Mouse (Mus musculus) heart, embryonic 16.5 days (tissue): ENCODE data around the gene Mrpl58. TPM values are rescaled to one million over a fixed set of nuclear protein-coding genes. Genes with fewer than 3 reads are reported as not detected.
"Not testable (repeated sequence)": the region's sequence is repeated elsewhere in the genome, so short reads cannot be mapped to it uniquely, and the experiment has no call there.

Experiments used
- ATAC-seq: fragments of 200-750 bp; cut with Nextera tagmentation; replicated peaks from 2 replicates; pipeline ENCODE4 v1.8.0; 2017; ENCODE audit warnings: moderate number of reproducible peaks; ENCODE audit not compliant: insufficient read depth, low FRiP score; ENCODE audit errors: extremely low read depth
- H3K27ac ChIP-seq: fragments of 300-500 bp; sonication (generic); 2 replicates; pipeline ENCODE4 v1.5.1; 2014; ENCODE audit warnings: mild to moderate bottlenecking, low read length, control low read depth, moderate library complexity
- H3K27me3 ChIP-seq: fragments of 300-500 bp; sonication (generic); 2 replicates; pipeline ENCODE4 v1.6.1; 2014; ENCODE audit warnings: low read length, mixed read lengths; ENCODE audit not compliant: control insufficient read depth, insufficient read depth
- H3K36me3 ChIP-seq: fragments of 300-500 bp; sonication (generic); 2 replicates; pipeline ENCODE4 v1.6.1; 2014; ENCODE audit not compliant: control insufficient read depth, insufficient read depth
- H3K4me1 ChIP-seq: fragments of 300-500 bp; sonication (generic); 2 replicates; pipeline ENCODE4 v1.6.1; 2014; ENCODE audit warnings: low read length, mixed read lengths; ENCODE audit not compliant: control insufficient read depth, insufficient read depth
- H3K4me2 ChIP-seq: fragments of 300-500 bp; sonication (generic); 2 replicates; pipeline ENCODE4 v1.6.1; 2014; ENCODE audit warnings: low read depth, mild to moderate bottlenecking, control low read depth, low read length
- H3K4me3 ChIP-seq: fragments of 300-500 bp; sonication (generic); 2 replicates; pipeline ENCODE4 v1.5.1; 2014; ENCODE audit warnings: mild to moderate bottlenecking, control low read depth, low read length
- H3K9ac ChIP-seq: fragments of 300-500 bp; sonication (generic); 2 replicates; pipeline ENCODE4 v1.6.1; 2014; ENCODE audit warnings: low read length, control low read depth
- H3K9me3 ChIP-seq: fragments of 300-500 bp; sonication (generic); replicated peaks from 2 replicates; pipeline ENCODE4 v1.6.1; 2016; ENCODE audit warnings: low read length; ENCODE audit not compliant: control insufficient read depth
- WGBS: fragments of 180-500 bp; shearing (Covaris S2); extraction: QIAGEN DNeasy Blood & Tissue Kit; methylation state at CpG from one replicate; pipeline ENCODE4 v1.1.7; 2014; 5-methylcytosine and 5-hydroxymethylcytosine counted together
- polyA plus RNA-seq: library from polyadenylated mRNA; unstranded; fragments of >200 nt; fragmentation: Nextera tagmentation; extraction: Ambion mirVana; gene quantifications from 2 replicates; pipeline ENCODE4 v1.2.1, GENCODE M21; 2015

Mrpl58 gene
- polyA plus RNA-seq, 1 experiment from 2014 or later: 179 TPM

DNA sequence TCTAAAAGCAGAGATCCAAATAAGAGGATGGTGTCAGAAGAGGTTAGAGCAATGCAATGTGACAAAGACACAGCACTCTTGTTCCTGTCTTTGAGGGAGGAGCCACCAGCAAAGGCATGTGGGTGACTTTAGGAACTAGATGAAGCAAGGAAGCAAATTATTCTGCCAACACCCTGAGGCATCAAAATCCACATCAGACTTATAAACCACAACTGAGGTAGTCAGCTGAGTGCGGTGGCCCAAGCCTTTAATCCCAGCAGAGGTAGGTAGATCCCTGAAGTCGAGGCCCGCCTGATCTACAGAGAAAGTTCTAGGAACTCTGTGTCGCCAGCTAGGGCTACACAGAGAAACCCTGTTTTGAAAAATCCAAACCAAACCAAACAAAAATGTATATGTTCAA is 26.3 kb upstream of the Mrpl58 start:
- Histone ChIP-seq H3K9me3 (peaks cover 2% of the 10 kb centered on the region; the same call in 1 of the 2 replicates), H3K27me3 (peaks cover 10% of the 10 kb centered on the region; the same call in 1 of the 2 replicates), H3K36me3 (no peaks in the 10 kb centered on the region), H3K27ac (no peak overlapping the region), H3K4me3 (no peak overlapping the region), H3K4me2 (no peak overlapping the region), H3K9ac (no peak overlapping the region), H3K4me1 (peaks cover 18% of the 10 kb centered on the region)
- WGBS: 80% methylated on average over 4 of the region's 4 CpGs
- no peak for ATAC-seq

DNA sequence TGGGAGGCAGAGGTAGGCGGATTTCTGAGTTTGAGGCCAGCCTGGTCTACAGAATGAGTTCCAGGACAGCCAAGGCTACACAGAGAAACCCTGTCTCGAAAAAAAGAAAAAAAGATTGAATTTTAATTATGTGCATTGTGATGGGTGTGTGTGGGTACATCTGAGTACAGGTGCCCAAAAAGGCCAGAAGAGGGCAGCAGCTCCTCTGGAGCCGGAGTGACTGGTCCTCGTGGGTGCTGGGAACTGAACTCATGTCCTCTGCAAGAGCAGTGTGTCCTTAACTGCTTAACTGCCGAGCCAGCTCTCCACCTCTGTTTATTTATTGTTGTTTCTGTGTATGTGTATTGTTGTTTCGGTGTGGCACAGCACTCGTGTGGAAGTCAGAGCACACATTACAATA is 25.7 kb upstream of the Mrpl58 start:
- 83% methylated on average over 7 of the region's 7 CpGs for WGBS
- H3K9ac ChIP-seq: no peak overlapping the region
- peaks cover 7% of the 10 kb centered on the region; the same call in 1 of the 2 replicates for H3K27me3 ChIP-seq
- no peak overlapping the region for H3K27ac ChIP-seq
- H3K4me3 ChIP-seq: no peak overlapping the region
- H3K9me3 ChIP-seq: peaks cover 2% of the 10 kb centered on the region; the same call in 1 of the 2 replicates
- peaks cover 24% of the 10 kb centered on the region for H3K4me1 ChIP-seq
- no peak for ATAC-seq
- no peak overlapping the region for H3K4me2 ChIP-seq
- H3K36me3 ChIP-seq: no peaks in the 10 kb centered on the region

DNA sequence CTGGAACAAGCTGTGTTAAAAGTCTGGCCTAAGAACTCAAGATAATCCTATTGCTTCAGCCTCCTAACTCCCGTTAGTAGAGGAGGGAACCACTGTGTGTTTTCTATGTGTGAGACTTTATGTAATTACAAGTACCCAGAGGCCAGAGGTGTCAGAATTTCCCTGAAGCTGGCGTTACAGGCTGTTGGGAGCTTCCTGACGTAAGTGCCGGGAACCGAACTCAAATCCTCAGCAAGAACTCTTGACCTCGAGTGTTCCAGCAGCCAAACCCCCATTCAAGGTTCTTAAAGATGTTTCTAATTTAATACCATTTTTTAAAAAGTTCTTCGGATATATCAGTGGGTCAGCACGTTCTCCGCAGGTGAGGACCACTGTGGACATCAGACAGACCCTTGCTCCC is 22.3 kb upstream of the Mrpl58 start:
- WGBS: 17% methylated on average over 9 of the region's 9 CpGs
- Histone ChIP-seq H3K4me2 (peak overlapping the region; percentile 91), H3K9ac (peak overlapping the region; percentile 60; the same call in 1 of the 2 replicates), H3K27me3 (no peaks in the 10 kb centered on the region; the same call in 1 of the 2 replicates), H3K4me1 (peaks cover 26% of the 10 kb centered on the region), H3K36me3 (no peaks in the 10 kb centered on the region), H3K9me3 (peaks cover 2% of the 10 kb centered on the region; the same call in 1 of the 2 replicates), H3K4me3 (peak overlapping the region; percentile 83), H3K27ac (peak overlapping the region; percentile 66)
- no peak for ATAC-seq

DNA sequence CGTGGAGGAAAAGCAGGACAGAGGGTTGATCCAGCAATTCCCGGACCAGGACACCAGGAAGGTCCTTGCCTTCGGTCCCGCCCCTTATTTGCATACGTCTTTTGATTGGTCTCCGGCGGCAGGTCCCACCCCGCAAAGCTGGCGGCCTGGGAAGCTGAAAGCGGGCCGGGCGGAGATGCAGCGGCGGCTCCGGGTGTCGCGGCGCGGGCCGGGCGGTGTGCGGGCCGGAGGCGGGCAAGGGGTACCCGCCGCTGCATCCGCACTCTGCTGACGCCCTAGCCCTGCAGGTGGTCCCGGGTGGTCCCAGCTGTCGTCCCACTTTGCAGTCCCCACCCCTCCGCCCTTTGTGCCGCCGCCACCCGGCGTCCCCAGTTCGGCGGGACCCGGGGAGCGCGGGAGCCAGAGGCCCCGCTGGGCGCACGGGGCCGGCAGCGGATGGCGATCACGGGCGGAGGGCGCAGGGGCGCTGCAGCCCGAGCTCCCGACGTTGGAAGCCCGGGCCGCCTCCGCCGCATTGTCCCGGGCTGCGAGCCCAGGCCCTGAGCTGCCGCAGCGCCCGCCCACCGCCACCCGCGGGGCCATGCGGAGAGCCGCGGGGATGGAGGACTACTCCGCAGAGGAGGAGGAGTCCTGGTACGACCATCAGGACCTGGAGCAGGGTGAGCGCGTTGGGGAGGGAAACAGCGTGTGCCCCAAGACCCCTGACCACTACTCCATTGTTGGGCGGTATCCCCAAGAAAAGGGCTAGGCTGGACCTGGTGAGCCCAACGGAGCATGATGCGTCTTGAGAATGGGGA is 21.6 kb upstream of the Mrpl58 start, which contains the start of gene Cdr2l:
Gene Cdr2l (plus strand): TSS at position 174 of the 797 bp plus-strand sequence.
- H3K27me3 ChIP-seq: no peaks in the 10 kb centered on the region; the same call in 1 of the 2 replicates
- H3K27ac ChIP-seq: peak within 1 kb of the TSS; percentile 80
- peaks cover 2% of the 10 kb centered on the region; the same call in 1 of the 2 replicates for H3K9me3 ChIP-seq
- WGBS: under 1% methylated on average over 75 of the region's 76 CpGs
- H3K9ac ChIP-seq: peak within 1 kb of the TSS; percentile 87
- peak within 1 kb of the TSS; percentile 83 for H3K4me3 ChIP-seq
- H3K4me1 ChIP-seq: peaks cover 26% of the 10 kb centered on the region
- peak within 1 kb of the TSS; percentile 91 for H3K4me2 ChIP-seq
- H3K36me3 ChIP-seq: no peaks in the 10 kb centered on the region
- peak; percentile 91 for ATAC-seq

DNA sequence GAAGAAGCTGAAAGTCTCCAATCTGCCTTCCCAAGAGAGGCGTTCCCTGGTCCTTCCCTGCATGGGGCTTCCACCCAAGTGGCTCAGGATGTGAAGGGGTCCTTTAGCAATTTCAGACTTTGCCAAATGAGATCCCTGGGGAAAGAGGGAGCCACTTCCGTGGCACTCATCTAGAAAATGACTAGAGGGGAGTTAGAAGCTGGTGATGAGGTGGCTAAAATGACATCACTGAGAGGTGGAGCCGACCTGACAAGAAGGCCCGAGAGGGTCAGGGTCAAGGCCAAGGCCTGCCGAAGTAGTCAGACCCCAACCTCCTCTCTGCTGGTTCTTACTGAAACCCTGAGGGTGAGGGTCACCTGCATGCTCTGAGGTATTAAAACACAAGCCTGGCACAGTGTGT is 20.7 kb upstream of the Mrpl58 start:
- Histone ChIP-seq H3K27ac (no peak overlapping the region), H3K4me2 (peak overlapping the region; percentile 91), H3K4me1 (peaks cover 26% of the 10 kb centered on the region), H3K9me3 (peaks cover 1% of the 10 kb centered on the region; the same call in 1 of the 2 replicates), H3K36me3 (no peaks in the 10 kb centered on the region), H3K9ac (peak overlapping the region; percentile 87), H3K27me3 (no peaks in the 10 kb centered on the region; the same call in 1 of the 2 replicates), H3K4me3 (peak overlapping the region; percentile 83)
- WGBS: 30% methylated on average over 5 of the region's 5 CpGs
- no peak for ATAC-seq

DNA sequence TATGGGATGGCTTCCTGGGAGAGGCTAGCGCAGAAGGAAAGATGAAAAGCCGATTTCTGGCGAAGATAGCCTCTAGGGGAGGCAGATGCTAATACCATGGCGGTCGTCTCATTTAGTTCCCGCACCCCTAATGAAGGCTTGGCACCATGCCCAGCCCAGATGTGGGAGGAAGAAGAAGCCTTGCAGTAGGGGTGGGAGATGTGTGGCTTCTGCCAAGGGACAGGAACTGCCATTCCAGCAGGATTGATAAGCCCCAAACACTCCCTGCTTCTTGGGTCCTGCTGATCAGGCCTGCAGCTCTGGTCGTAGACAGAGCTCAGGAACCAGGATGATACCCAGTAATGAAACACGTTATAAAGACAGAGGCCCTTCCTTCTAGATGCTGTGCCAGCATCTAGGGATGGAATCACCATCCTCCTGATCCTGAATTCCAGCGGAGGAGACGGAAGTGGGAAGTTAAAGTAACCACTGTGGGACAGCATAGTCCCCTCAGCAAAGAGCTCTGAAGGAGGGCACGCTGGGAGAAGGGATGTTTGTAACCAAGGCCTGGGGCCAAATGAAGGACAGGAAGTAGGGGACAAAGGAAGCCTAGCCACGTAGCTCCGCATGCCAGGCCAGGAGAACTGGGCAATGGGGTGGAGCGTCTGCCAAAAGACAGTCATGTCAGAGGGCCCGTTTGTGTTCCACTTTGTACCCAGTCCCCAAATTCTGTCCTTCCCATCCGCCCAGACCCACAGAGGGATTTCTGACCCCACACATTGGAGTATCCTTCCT is 19.7 kb upstream of the Mrpl58 start:
- Histone ChIP-seq H3K9me3 (no peaks in the 10 kb centered on the region), H3K4me1 (peaks cover 26% of the 10 kb centered on the region), H3K4me2 (peak overlapping the region; percentile 91), H3K36me3 (no peaks in the 10 kb centered on the region), H3K27me3 (no peaks in the 10 kb centered on the region; the same call in 1 of the 2 replicates), H3K9ac (0 out of 2 replicates have a peak overlapping the region, but pooled peaks have one; percentile 30), H3K27ac (peak overlapping the region; percentile 62), H3K4me3 (peak overlapping the region; percentile 83)
- 54% methylated on average over 16 of the region's 16 CpGs for WGBS
- ATAC-seq: no peak

DNA sequence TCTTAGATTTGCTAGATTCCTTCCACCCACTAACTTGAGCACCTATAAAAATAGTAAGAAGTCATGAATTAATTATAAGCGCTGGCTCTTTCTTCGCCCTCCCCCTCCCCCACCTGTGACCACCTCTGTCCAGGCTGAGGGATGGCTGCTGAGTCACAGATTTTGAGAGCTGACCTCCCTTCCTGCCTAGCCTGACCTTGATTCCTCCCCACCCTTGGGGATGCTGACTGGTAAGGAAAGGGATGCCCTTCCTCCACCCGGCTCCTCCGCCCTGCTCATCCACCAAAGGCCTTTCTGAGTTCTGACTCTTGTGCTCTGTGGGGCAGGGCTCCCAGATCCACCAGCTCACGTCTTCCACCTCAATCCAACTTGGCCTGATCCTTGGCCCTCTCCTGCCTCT is 19.0 kb upstream of the Mrpl58 start:
- peak overlapping the region; percentile 62; the same call in 1 of the 2 replicates for H3K27ac ChIP-seq
- H3K4me2 ChIP-seq: peak overlapping the region; percentile 91
- 74% methylated on average over 5 of the region's 5 CpGs for WGBS
- no peaks in the 10 kb centered on the region for H3K9me3 ChIP-seq
- no peaks in the 10 kb centered on the region for H3K36me3 ChIP-seq
- H3K27me3 ChIP-seq: no peaks in the 10 kb centered on the region; the same call in 1 of the 2 replicates
- peaks cover 26% of the 10 kb centered on the region for H3K4me1 ChIP-seq
- no peak overlapping the region for H3K4me3 ChIP-seq
- 0 out of 2 replicates have a peak overlapping the region, but pooled peaks have one; percentile 22 for H3K9ac ChIP-seq
- ATAC-seq: no peak

DNA sequence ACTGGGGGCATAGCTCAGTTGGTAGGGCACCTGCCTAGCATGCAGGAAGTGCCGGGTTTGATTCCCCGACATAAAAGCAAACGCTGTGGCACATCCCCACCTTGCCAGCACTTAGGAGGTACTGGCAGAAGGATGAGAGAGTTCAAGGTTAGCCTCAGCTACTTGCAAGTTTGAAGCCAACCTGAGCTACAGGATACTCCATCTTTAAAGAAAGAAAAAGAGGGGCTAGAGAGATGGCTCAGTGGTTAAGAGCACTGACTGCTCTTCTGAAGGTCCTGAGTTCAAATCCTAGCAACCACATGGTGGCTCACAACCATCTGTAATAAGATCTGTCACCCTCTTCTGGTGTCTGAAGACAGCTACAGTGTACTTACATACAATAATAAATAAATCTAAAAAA is 16.7 kb upstream of the Mrpl58 start:
- H3K4me1 ChIP-seq: peaks cover 22% of the 10 kb centered on the region
- ATAC-seq, H3K27ac ChIP-seq, H3K4me2 ChIP-seq, H3K9ac ChIP-seq, H3K4me3 ChIP-seq, H3K9me3 ChIP-seq, H3K27me3 ChIP-seq, H3K36me3 ChIP-seq: not testable (repeated sequence)
- 78% methylated on average over 3 of the region's 3 CpGs for WGBS
